Mouse (Mus musculus) kidney, embryonic 16.5 days (tissue): ENCODE measurements around the gene Harbi1. TPM values are rescaled to one million over a fixed set of nuclear protein-coding genes. Genes with fewer than 3 reads are reported as not detected.
A peak's percentile ranks its signal among the peaks of the same experiment; 100 is the strongest.

ENCODE experiments used
- ATAC-seq: fragments of 200-750 bp; cut with Nextera tagmentation; 2 replicates; pipeline ENCODE4 v1.8.0; 2017; ENCODE audit warnings: moderate TSS enrichment; ENCODE audit not compliant: low FRiP score, low TSS enrichment
- H3K27ac ChIP-seq: fragments of 300-500 bp; sonication (generic); 2 replicates; pipeline ENCODE4 v1.5.1; 2014; ENCODE audit warnings: low read length
- H3K27me3 ChIP-seq: fragments of 300-500 bp; sonication (generic); 2 replicates; pipeline ENCODE4 v1.6.1; 2014; ENCODE audit warnings: low read length, control low read depth, mixed read lengths; ENCODE audit not compliant: insufficient read depth
- H3K36me3 ChIP-seq: fragments of 300-500 bp; sonication (generic); 2 replicates; pipeline ENCODE4 v1.6.1; 2014; ENCODE audit warnings: low read length, control low read depth, mixed read lengths; ENCODE audit not compliant: insufficient read depth
- H3K4me1 ChIP-seq: fragments of 300-500 bp; sonication (generic); 2 replicates; pipeline ENCODE4 v1.6.1; 2014; ENCODE audit warnings: low read length, control low read depth, mixed read lengths; ENCODE audit not compliant: insufficient read depth
- H3K4me2 ChIP-seq: fragments of 300-500 bp; sonication (generic); replicated peaks from 2 replicates; pipeline ENCODE4 v1.6.1; 2014; ENCODE audit warnings: low read depth, low read length
- H3K4me3 ChIP-seq: fragments of 300-500 bp; sonication (generic); 2 replicates; pipeline ENCODE4 v1.5.1; 2014; ENCODE audit warnings: mild to moderate bottlenecking, low read length
- H3K9ac ChIP-seq: fragments of 300-500 bp; sonication (generic); replicated peaks from 2 replicates; pipeline ENCODE4 v1.6.1; 2014; ENCODE audit warnings: low read length
- H3K9me3 ChIP-seq: fragments of 300-500 bp; sonication (generic); 2 replicates; pipeline ENCODE4 v1.6.1; 2016; ENCODE audit warnings: low read length, control low read depth
- WGBS: fragments of 180-500 bp; shearing (Covaris S2); extraction: QIAGEN DNeasy Blood & Tissue Kit; methylation state at CpG from one replicate; pipeline ENCODE4 v1.1.7; 2014; 5-methylcytosine and 5-hydroxymethylcytosine counted together
- polyA plus RNA-seq: library from polyadenylated mRNA; unstranded; fragments of >200 nt; fragmentation: Nextera tagmentation; extraction: Ambion mirVana; gene quantifications from 2 replicates; pipeline ENCODE4 v1.2.1, GENCODE M21; 2015

Harbi1 gene
- polyA plus RNA-seq, 1 experiment from 2014 or later: 20.6 TPM

DNA sequence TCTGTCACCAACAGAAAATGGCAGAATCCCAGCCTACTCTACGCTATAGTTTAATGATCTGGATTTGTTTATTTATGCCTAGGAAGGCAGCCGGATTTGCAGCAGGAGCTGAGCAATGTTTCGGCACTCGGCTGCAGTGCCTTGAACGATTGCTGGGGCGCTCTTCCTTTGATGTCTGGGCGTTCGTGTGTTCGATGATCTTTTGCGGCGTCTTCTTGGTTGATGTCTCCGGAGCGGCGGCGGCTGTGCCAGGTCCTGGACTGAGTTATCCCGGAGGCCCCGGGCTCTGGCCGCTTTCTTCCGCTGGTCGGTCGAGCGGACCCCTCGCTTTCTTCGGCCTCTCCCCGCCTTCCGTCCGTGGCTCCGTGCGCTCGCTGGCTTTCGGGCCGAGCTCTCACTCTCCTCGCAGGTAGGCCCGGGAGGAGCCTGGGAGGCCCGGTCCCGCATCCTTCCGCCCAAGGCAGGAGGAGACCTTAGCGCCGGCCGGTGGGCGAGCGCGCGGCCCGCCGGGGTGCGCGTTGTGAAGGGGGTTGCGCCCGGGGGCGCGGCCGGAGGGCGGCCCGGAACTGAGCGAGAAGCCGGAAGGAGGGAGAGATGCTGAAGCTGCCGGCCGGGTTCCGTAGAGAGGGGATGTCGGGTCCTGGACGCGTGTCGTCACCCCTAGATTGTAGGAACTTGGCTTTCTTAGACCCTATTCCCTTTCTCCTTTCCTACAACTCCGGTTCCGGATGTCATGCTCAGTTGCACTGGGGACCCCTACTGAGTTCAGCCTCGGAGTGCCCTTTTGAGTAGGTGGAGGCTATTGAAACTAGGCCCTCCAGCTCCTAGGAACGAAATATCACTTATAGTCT lies 19.5 kb downstream of the Harbi1 start, which contains the start of gene Ambra1:
Gene Ambra1 (plus strand): TSS at position 164 of the 851 bp plus-strand sequence.
- H3K4me3 ChIP-seq: peak within 1 kb of the TSS; percentile 83
- H3K9ac ChIP-seq: peak within 1 kb of the TSS; percentile 88
- peak within 1 kb of the TSS; percentile 93 for H3K27ac ChIP-seq
- no peaks in the 10 kb centered on the region for H3K4me1 ChIP-seq
- H3K27me3 ChIP-seq: peaks cover 3% of the 10 kb centered on the region; the same call in 1 of the 2 replicates
- peak within 1 kb of the TSS; percentile 63 for H3K4me2 ChIP-seq
- no peaks in the 10 kb centered on the region for H3K9me3 ChIP-seq
- peak; percentile 90 for ATAC-seq
- WGBS: under 1% methylated on average over 56 of the region's 68 CpGs
- H3K36me3 ChIP-seq: 0 out of 2 replicates have a peak, but pooled peaks cover 6% of the 10 kb centered on the region

DNA sequence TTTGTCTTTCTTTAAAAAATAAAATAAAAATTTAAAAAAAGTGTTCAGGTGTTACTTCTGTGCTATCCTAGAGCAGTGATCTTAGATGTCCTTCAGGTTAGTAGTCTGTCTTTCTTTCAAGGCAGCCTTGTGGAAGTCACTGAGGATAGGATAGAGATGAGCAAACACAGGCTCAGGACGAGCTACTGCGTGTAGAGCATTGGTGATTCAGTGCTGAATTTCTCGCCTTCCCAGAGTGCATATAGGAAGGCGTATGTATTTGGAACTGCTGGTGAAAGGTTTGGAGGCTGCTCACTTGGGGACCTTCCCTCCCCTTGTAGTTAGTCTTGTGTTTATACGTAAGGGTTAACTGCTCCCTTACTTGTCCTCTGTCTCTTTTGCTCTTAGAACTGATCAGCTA lies 24.6 kb downstream of the Harbi1 start:
- no peak for ATAC-seq
- Histone ChIP-seq H3K4me1 (0 out of 2 replicates have a peak, but pooled peaks cover 3% of the 10 kb centered on the region), H3K27ac (no peak overlapping the region), H3K9me3 (no peaks in the 10 kb centered on the region), H3K4me3 (no peak overlapping the region), H3K4me2 (no peak overlapping the region), H3K9ac (no peak overlapping the region), H3K27me3 (no peaks in the 10 kb centered on the region), H3K36me3 (0 out of 2 replicates have a peak, but pooled peaks cover 6% of the 10 kb centered on the region)
- WGBS: 86% methylated on average over 5 of the region's 5 CpGs

- H3K27me3 ChIP-seq: no peaks in the 10 kb centered on the region
- WGBS: 96% methylated on average over 1 of the region's 1 CpGs
- H3K36me3 ChIP-seq: no peaks in the 10 kb centered on the region
- H3K9ac ChIP-seq: no peak overlapping the region
- no peak overlapping the region for H3K27ac ChIP-seq
- H3K9me3 ChIP-seq: no peaks in the 10 kb centered on the region
- ATAC-seq: no peak
- H3K4me2 ChIP-seq: no peak overlapping the region
- no peak overlapping the region for H3K4me3 ChIP-seq
- 0 out of 2 replicates have a peak, but pooled peaks cover 3% of the 10 kb centered on the region for H3K4me1 ChIP-seq
Measured at GRCm38 (mm10) chr2:91739586-91739985, 28.9 kb downstream of the Harbi1 start.

DNA sequence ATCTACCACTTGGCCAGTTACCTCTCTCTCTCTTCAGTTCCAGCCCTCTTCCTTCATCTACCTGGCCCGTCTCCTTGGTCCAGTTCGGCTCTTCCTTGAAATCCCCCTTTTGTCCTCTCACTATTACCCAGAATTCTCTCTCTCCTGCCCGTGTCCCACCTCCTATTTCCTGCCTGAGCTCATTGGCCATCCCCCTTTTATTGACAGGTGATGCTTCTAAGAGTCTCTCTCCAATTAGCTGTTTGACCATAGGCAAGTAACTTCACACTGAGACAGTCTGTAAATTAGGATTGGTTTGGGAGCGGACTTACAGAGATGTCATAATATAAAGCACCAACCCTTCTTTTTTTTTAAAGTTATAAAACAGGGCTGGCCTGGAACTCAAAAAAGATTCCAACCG lies 34.0 kb downstream of the Harbi1 start:
- WGBS: 92% methylated on average over 5 of the region's 5 CpGs

GRCm38 (mm10) chr2:91749811-91750261 lies 39.2 kb downstream of the Harbi1 start:
- no peak for ATAC-seq
- no peak overlapping the region for H3K4me3 ChIP-seq

More for the DNA sequence above, 34.0 kb downstream of the Harbi1 start:
- no peak overlapping the region for H3K4me3 ChIP-seq
- no peak for ATAC-seq
- H3K27ac ChIP-seq: no peak overlapping the region
- no peak overlapping the region for H3K9ac ChIP-seq
- H3K27me3 ChIP-seq: no peaks in the 10 kb centered on the region
- H3K4me2 ChIP-seq: no peak overlapping the region
- no peaks in the 10 kb centered on the region for H3K36me3 ChIP-seq
- no peaks in the 10 kb centered on the region for H3K9me3 ChIP-seq
- H3K4me1 ChIP-seq: peaks cover 1% of the 10 kb centered on the region

More at GRCm38 (mm10) chr2:91749811-91750261, 39.2 kb downstream of the Harbi1 start:
- no peak overlapping the region for H3K4me2 ChIP-seq
- no peak overlapping the region for H3K27ac ChIP-seq
- H3K27me3 ChIP-seq: no peaks in the 10 kb centered on the region
- H3K36me3 ChIP-seq: no peaks in the 10 kb centered on the region
- no peaks in the 10 kb centered on the region for H3K9me3 ChIP-seq
- no peak overlapping the region for H3K9ac ChIP-seq
- WGBS: 48% methylated on average over 2 of the region's 2 CpGs
- peaks cover 8% of the 10 kb centered on the region for H3K4me1 ChIP-seq

Other genes starting within 250 kb of the Harbi1 start
- gene Ckap5, start 184.1 kb upstream of the Harbi1 start, polyA plus RNA-seq: 63.7 and 70.3 TPM in 2 replicates
- 1.2 and 1.8 TPM in 2 replicates for gene F2, start 74.4 kb upstream of the Harbi1 start, polyA plus RNA-seq
- 12.6 and 13.8 TPM in 2 replicates for gene Zfp408, start 61.1 kb upstream of the Harbi1 start, polyA plus RNA-seq
- 137 and 142 TPM in 2 replicates for gene Arhgap1, start 61.0 kb upstream of the Harbi1 start, polyA plus RNA-seq
- 29.1 and 29.2 TPM in 2 replicates for gene Atg13, start 276 bp upstream of the Harbi1 start, polyA plus RNA-seq
- 20.7 and 24.5 TPM in 2 replicates for gene Ambra1, start 19.3 kb downstream of the Harbi1 start, polyA plus RNA-seq
- 0.11 and 0.19 TPM in 2 replicates for gene Chrm4, start 216.4 kb downstream of the Harbi1 start, polyA plus RNA-seq
- 1,159 and 1,184 TPM in 2 replicates for gene Mdk, start 221.4 kb downstream of the Harbi1 start, polyA plus RNA-seq
- gene Gm9821, start 234.9 kb downstream of the Harbi1 start, polyA plus RNA-seq: 0.27 and 0.71 TPM in 2 replicates